Mouse (Mus musculus) ES-E14 (cell line): Measurements from ENCODE around the gene Wdr70.

ENCODE experiments used
- ZC3H11A ChIP-seq: IDR thresholded peaks from 2 replicates; pipeline ENCODE4 v1.6.1; 2012; ENCODE audit warnings: low read depth, mild to moderate bottlenecking, inconsistent platforms, low read length, borderline replicate concordance
- ZNF384 ChIP-seq: IDR thresholded peaks from 2 replicates; pipeline ENCODE4 v1.6.1; 2012; ENCODE audit warnings: low read depth, low read length, inconsistent platforms

DNA sequence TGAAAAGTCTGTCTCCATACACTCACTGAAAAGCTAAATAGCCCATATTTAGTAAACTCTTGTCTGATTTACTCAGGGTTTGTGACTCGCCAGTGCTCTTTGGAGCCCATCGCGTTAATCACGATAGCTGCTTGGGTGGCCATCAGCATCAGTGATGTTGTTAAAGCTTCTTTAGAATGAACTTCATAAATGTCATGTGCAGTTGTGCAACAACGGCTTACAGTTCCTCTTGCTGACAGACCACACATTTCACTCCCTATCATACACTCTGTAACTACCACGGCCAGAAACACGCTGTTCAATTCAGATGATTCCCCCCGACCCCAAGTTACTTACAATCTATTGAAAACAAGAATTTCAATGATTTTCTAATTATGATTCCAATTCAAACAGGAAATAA is 95.2 kb downstream of the Wdr70 start:
- no peak for TF ChIP-seq ZNF384
- no peak for TF ChIP-seq ZC3H11A
